Mouse (Mus musculus): ENCODE measurements around the gene Exoc3l4.

DNA sequence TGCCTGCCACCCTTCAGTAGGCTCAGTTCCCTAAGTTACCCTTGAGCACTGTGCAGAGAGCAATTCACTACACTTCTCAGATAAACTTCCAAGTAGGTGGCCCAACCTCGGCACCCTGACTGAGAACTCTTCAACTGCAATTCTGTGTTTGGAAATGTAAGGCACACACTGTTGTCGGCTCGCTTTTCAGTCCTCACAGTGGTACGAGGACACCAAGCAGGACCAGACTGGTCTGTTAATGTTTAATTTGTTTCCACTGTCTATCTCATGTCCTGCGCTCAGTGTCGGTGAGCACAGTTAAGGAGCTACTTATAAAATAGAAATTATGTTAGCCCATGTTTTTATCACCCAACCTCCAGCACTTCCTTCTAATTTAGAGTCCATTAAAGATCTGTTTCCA, 43.4 kb upstream of the Exoc3l4 start:
- TF ChIP-seq CTCF (IDR thresholded peaks at IDR 0.05; ENCODE audit: control insufficient read depth, insufficient read depth, insufficient read length): no peak
- TF ChIP-seq USF1 (IDR thresholded peaks at IDR 0.05; ENCODE audit: low read depth): no peak
- TF ChIP-seq CEBPB (IDR thresholded peaks at IDR 0.05; ENCODE audit: low read depth): no peak
- TF ChIP-seq FOSL1 (IDR thresholded peaks at IDR 0.05; ENCODE audit: insufficient read depth, low read length, poor library complexity, severe bottlenecking): no peak
- TF ChIP-seq MAX (IDR thresholded peaks at IDR 0.05): no peak
- TF ChIP-seq MYOG (IDR thresholded peaks at IDR 0.05; ENCODE audit: control insufficient read depth, extremely low read depth, insufficient read length): no peak
- TF ChIP-seq MYOD1 (IDR thresholded peaks at IDR 0.05; ENCODE audit: control insufficient read depth, insufficient read length, low read depth): no peak
